In genomic region chr9:8157011-8157410, GRCm38 (mm10) we compare ENCODE assay signal across 14 mouse cellular contexts. TPM values are rescaled to one million over a fixed set of nuclear protein-coding genes. Genes with fewer than 3 reads are reported as not detected.
"Had no signal": no experiment of that assay in that cellular context is flagged by ENCODE, and none has a peak within 500 bp of the region (broad histone marks: within the 10 kb centered on the region; RNA-seq: fewer than 3 reads in every experiment).

No protein-coding gene starts in this region.

- DNase-seq: kidney, adult 11 months; kidney, postnatal 25 days; layer of hippocampus, adult 9-11 months; layer of hippocampus, postnatal 36 days; left cerebral cortex, postnatal 4 days; lung, adult 2 months; lung, postnatal 36 days; thymus, postnatal 4 days had no signal

- H3K4me3 ChIP-seq: liver, embryonic 15.5 days; midbrain, embryonic 13.5 days; neural tube, embryonic 12.5 days had no signal

- H3K4me2 ChIP-seq: liver, embryonic 11.5 days; liver, embryonic 15.5 days; midbrain, embryonic 13.5 days; neural tube, embryonic 12.5 days had no signal

- H3K27me3 ChIP-seq: liver, embryonic 15.5 days; midbrain, embryonic 13.5 days; neural tube, embryonic 12.5 days had no signal

- H3K4me1 ChIP-seq: liver, embryonic 15.5 days; midbrain, embryonic 13.5 days; neural tube, embryonic 12.5 days had no signal

- H3K36me3 ChIP-seq: liver, embryonic 15.5 days; midbrain, embryonic 13.5 days; neural tube, embryonic 12.5 days had no signal

- H3K27ac ChIP-seq: liver, embryonic 15.5 days; midbrain, embryonic 13.5 days; neural tube, embryonic 12.5 days; stomach, postnatal 0 days had no signal

RNA-seq across cellular contexts. Expression of gene Cep126, which starts 22.9 kb away (rescaled TPM):
- total RNA-seq: neutrophil, adult 5-6 weeks had no signal
